Mouse (Mus musculus) MEL (cell line): ENCODE measurements at regions not wholly inside any gene's neighbourhood (a gene's known extent, or its start where the extent isn't known, plus 50 kb on each side); places are given as distances from the start of the nearest gene placed in this dataset.

ENCODE experiments used
- DNase-seq: peaks from one replicate; pipeline ENCODE4 v3.0.0; 2011; ENCODE audit warnings: low read depth, low spot score
- H3K27ac ChIP-seq: 2 replicates; pipeline ENCODE4 v1.5.1; 2012; ENCODE audit warnings: low read depth, mild to moderate bottlenecking, control low read depth, low read length, moderate library complexity; ENCODE audit not compliant: control insufficient read depth
- H3K27me3 ChIP-seq, 2 experiments: fragments of 150-350 bp in 1 of 2; sonication (generic) in 1 of 2; 2 replicates each; pipeline ENCODE4 v1.6.1; 2012; ENCODE audit warnings: low read length in 2 of 2, mild to moderate bottlenecking in 2 of 2, improper control_type of control experiment in 1 of 2, moderate library complexity in 1 of 2; ENCODE audit not compliant: insufficient read depth in 2 of 2, control insufficient read depth in 1 of 2
- H3K36me3 ChIP-seq, 2 experiments: 2 replicates each; pipeline ENCODE4 v1.6.1; 2012 to 2014; ENCODE audit warnings: low read length in 2 of 2, improper control_type of control experiment in 1 of 2, inconsistent platforms in 1 of 2, mild to moderate bottlenecking in 1 of 2; ENCODE audit not compliant: insufficient read depth in 2 of 2, control insufficient read depth in 1 of 2
- H3K4me1 ChIP-seq, 2 experiments: fragments of 150-350 bp in 1 of 2; sonication (generic) in 1 of 2; 2 replicates each; pipeline ENCODE4 v1.6.1; 2012; ENCODE audit warnings: low read length in 2 of 2, improper control_type of control experiment in 1 of 2, mild to moderate bottlenecking in 1 of 2; ENCODE audit not compliant: insufficient read depth in 2 of 2, control insufficient read depth in 1 of 2
- H3K4me3 ChIP-seq, 2 experiments: fragments of 150-350 bp in 1 of 2; sonication (generic) in 1 of 2; 2 replicates each; pipeline ENCODE4 v1.5.1; 2012; ENCODE audit warnings: low read depth in 2 of 2, low read length in 2 of 2, mild to moderate bottlenecking in 2 of 2, moderate library complexity in 2 of 2, control low read depth in 1 of 2, improper control_type of control experiment in 1 of 2; ENCODE audit not compliant: control insufficient read depth in 1 of 2, insufficient read depth in 1 of 2
- H3K79me2 ChIP-seq: 2 replicates; pipeline ENCODE4 v1.6.1; 2012; ENCODE audit warnings: mild to moderate bottlenecking, low read length, moderate library complexity; ENCODE audit not compliant: control insufficient read depth, poor library complexity, insufficient read depth
- H3K9ac ChIP-seq: 2 replicates; pipeline ENCODE4 v1.6.1; 2012; ENCODE audit warnings: low read depth, mild to moderate bottlenecking, control low read depth, low read length, moderate library complexity; ENCODE audit not compliant: control insufficient read depth, poor library complexity, severe bottlenecking
- H3K9me3 ChIP-seq: fragments of 150-350 bp; sonication (generic); replicated peaks from 2 replicates; pipeline ENCODE4 v1.6.1; 2012; ENCODE audit warnings: mild to moderate bottlenecking, low read length, improper control_type of control experiment, moderate library complexity; ENCODE audit not compliant: insufficient read depth
- BHLHE40 ChIP-seq: IDR thresholded peaks from 2 replicates; pipeline ENCODE4 v1.6.1; 2012; ENCODE audit warnings: low read depth, mild to moderate bottlenecking, inconsistent platforms, low read length, improper control_type of control experiment, borderline replicate concordance
- CHD2 ChIP-seq: IDR thresholded peaks from 2 replicates; pipeline ENCODE4 v1.6.1; 2011; ENCODE audit warnings: low read length, improper control_type of control experiment
- CTCF ChIP-seq, 3 experiments: IDR thresholded peaks in 2 of 3; conservative IDR thresholded peaks in 1 of 3; 2 replicates each; pipeline ENCODE4 v1.5.1; 2011 to 2012; ENCODE audit warnings: low read length in 3 of 3, low read depth in 2 of 3, mild to moderate bottlenecking in 2 of 3, improper control_type of control experiment in 1 of 3, inconsistent platforms in 1 of 3, mixed read lengths in 1 of 3, moderate library complexity in 1 of 3; ENCODE audit not compliant: control insufficient read depth in 1 of 3, insufficient read depth in 1 of 3, poor library complexity in 1 of 3, severe bottlenecking in 1 of 3
- ELF1 ChIP-seq: IDR thresholded peaks from 2 replicates; pipeline ENCODE4 v1.6.1; 2014; ENCODE audit warnings: low read depth, mild to moderate bottlenecking, inconsistent platforms, low read length, improper control_type of control experiment, moderate library complexity
- EP300 ChIP-seq, 2 experiments: IDR thresholded peaks; 2 replicates each; pipeline ENCODE4 v1.6.1; 2011; ENCODE audit warnings: improper control_type of control experiment in 2 of 2, low read length in 2 of 2, low read depth in 1 of 2, mild to moderate bottlenecking in 1 of 2
- ETS1 ChIP-seq: IDR thresholded peaks from 2 replicates; pipeline ENCODE4 v1.6.1; 2012; ENCODE audit warnings: low read depth, mild to moderate bottlenecking, inconsistent platforms, low read length, improper control_type of control experiment, moderate library complexity
- GABPA ChIP-seq: IDR thresholded peaks from 2 replicates; pipeline ENCODE4 v1.6.1; 2012; ENCODE audit warnings: low read depth, mild to moderate bottlenecking, inconsistent platforms, low read length, improper control_type of control experiment, moderate library complexity
- GATA1 ChIP-seq: IDR thresholded peaks from 2 replicates; pipeline ENCODE4 v1.6.1; 2011; ENCODE audit warnings: low read depth, low read length, improper control_type of control experiment
- KAT2A ChIP-seq: conservative IDR thresholded peaks from 2 replicates; pipeline ENCODE4 v1.6.1; 2012; ENCODE audit warnings: low read depth, low read length, improper control_type of control experiment, inconsistent platforms
- MAX ChIP-seq: IDR thresholded peaks from 2 replicates; pipeline ENCODE4 v1.6.1; 2011; ENCODE audit warnings: low read length, improper control_type of control experiment
- MEF2A ChIP-seq: IDR thresholded peaks from 2 replicates; pipeline ENCODE4 v1.6.1; 2014; ENCODE audit warnings: low read depth, mild to moderate bottlenecking, inconsistent platforms, low read length, improper control_type of control experiment; ENCODE audit not compliant: poor library complexity, insufficient replicate concordance, severe bottlenecking; ENCODE audit errors: extremely low read depth
- MYB ChIP-seq: IDR thresholded peaks from 2 replicates; pipeline ENCODE4 v1.6.1; 2011; ENCODE audit warnings: mild to moderate bottlenecking, low read depth, low read length, improper control_type of control experiment
- POLR2AphosphoS5 ChIP-seq: IDR thresholded peaks from 2 replicates; pipeline ENCODE4 v1.6.1; 2012; ENCODE audit warnings: low read depth, borderline replicate concordance, mild to moderate bottlenecking, inconsistent platforms, low read length, moderate library complexity, mixed read lengths
- RCOR1 ChIP-seq: IDR thresholded peaks from 2 replicates; pipeline ENCODE4 v1.6.1; 2012; ENCODE audit warnings: low read depth, mild to moderate bottlenecking, inconsistent platforms, low read length, improper control_type of control experiment
- SMC3 ChIP-seq: IDR thresholded peaks from 2 replicates; pipeline ENCODE4 v1.6.1; 2011; ENCODE audit warnings: low read depth, low read length, improper control_type of control experiment
- TAL1 ChIP-seq: IDR thresholded peaks from 2 replicates; pipeline ENCODE4 v1.6.1; 2012; ENCODE audit warnings: mild to moderate bottlenecking, inconsistent platforms, low read length, moderate library complexity, mixed read lengths
- TBP ChIP-seq: IDR thresholded peaks from 2 replicates; pipeline ENCODE4 v1.8.0; 2011; ENCODE audit warnings: low read depth, low read length, improper control_type of control experiment
- TCF12 ChIP-seq: IDR thresholded peaks from 2 replicates; pipeline ENCODE4 v1.6.1; 2014; ENCODE audit warnings: low read depth, mild to moderate bottlenecking, inconsistent platforms, low read length, improper control_type of control experiment, moderate library complexity
- USF2 ChIP-seq, 2 experiments: IDR thresholded peaks; 2 replicates each; pipeline ENCODE4 v1.6.1; 2011 to 2012; ENCODE audit warnings: improper control_type of control experiment in 2 of 2, low read length in 2 of 2, borderline replicate concordance in 1 of 2, inconsistent platforms in 1 of 2, low read depth in 1 of 2, mild to moderate bottlenecking in 1 of 2; ENCODE audit not compliant: insufficient read depth in 1 of 2
- ZC3H11A ChIP-seq: IDR thresholded peaks from 2 replicates; pipeline ENCODE4 v1.6.1; 2012; ENCODE audit warnings: low read depth, mild to moderate bottlenecking, inconsistent platforms, low read length, improper control_type of control experiment
- ZKSCAN1 ChIP-seq: IDR thresholded peaks from 2 replicates; pipeline ENCODE4 v1.6.1; 2012; ENCODE audit warnings: low read depth, mild to moderate bottlenecking, inconsistent platforms, low read length, improper control_type of control experiment, moderate library complexity

GRCm38 (mm10) chr13:70340437-70340836, 297.0 kb downstream of the Ice1 start:
- Histone ChIP-seq H3K27me3 (no peaks in the 10 kb centered on the region; a peak in 1 of 4 replicates), H3K9me3 (no peaks in the 10 kb centered on the region), H3K9ac (no peak overlapping the region), H3K27ac (no peak overlapping the region), H3K79me2 (no peaks in the 10 kb centered on the region), H3K36me3 (no peaks in the 10 kb centered on the region), H3K4me1 (no peaks in the 10 kb centered on the region), H3K4me3 (no peak overlapping the region)
- no peak for DNase-seq
- TF ChIP-seq CHD2 (no peak), ELF1 (no peak), SMC3 (no peak), GATA1 (no peak), KAT2A (no peak), BHLHE40 (no peak), GABPA (no peak)

GRCm38 (mm10) chr13:70343191-70343734, 294.2 kb downstream of the Ice1 start:
- no peak overlapping the region for H3K9ac ChIP-seq
- no peaks in the 10 kb centered on the region for H3K9me3 ChIP-seq
- H3K4me3 ChIP-seq: no peak overlapping the region
- no peak for DNase-seq
- no peak overlapping the region for H3K27ac ChIP-seq
- no peaks in the 10 kb centered on the region; a peak in 1 of 4 replicates for H3K27me3 ChIP-seq
- no peaks in the 10 kb centered on the region for H3K79me2 ChIP-seq
- H3K4me1 ChIP-seq: no peaks in the 10 kb centered on the region
- TF ChIP-seq TCF12 (no peak), MYB (no peak), KAT2A (no peak), ZC3H11A (no peak), ETS1 (no peak), TAL1 (no peak)
- H3K36me3 ChIP-seq: no peaks in the 10 kb centered on the region

GRCm38 (mm10) chr13:70343911-70344310, 293.5 kb downstream of the Ice1 start:
- no peaks in the 10 kb centered on the region for H3K36me3 ChIP-seq
- TF ChIP-seq USF2 (IDR thresholded peaks at IDR 0.05; ENCODE audit: borderline replicate concordance in 1 of 2, insufficient read depth in 1 of 2, low read depth in 1 of 2, low read length in 2 of 2) (no peak), GATA1 (no peak), KAT2A (no peak), TAL1 (no peak), MEF2A (no peak), CTCF (IDR thresholded peaks at IDR 0.05 in 2 of 3, conservative IDR thresholded peaks at IDR 0.05 in 1 of 3; ENCODE audit: control insufficient read depth in 1 of 3, insufficient read depth in 1 of 3, low read depth in 2 of 3, low read length in 3 of 3, poor library complexity in 1 of 3, severe bottlenecking in 1 of 3) (no peak), TCF12 (no peak), ZKSCAN1 (no peak), POLR2AphosphoS5 (no peak), CHD2 (no peak), TBP (no peak), MYB (no peak), EP300 (IDR thresholded peaks at IDR 0.05; ENCODE audit: low read depth in 1 of 2, low read length in 2 of 2) (no peak), RCOR1 (no peak), MAX (no peak)
- TF ChIP-seq, all 39 proteins: peak for 0
- Histone ChIP-seq H3K9ac (no peak overlapping the region), H3K9me3 (no peaks in the 10 kb centered on the region), H3K79me2 (no peaks in the 10 kb centered on the region), H3K4me1 (no peaks in the 10 kb centered on the region), H3K27me3 (no peaks in the 10 kb centered on the region; a peak in 1 of 4 replicates), H3K27ac (no peak overlapping the region), H3K4me3 (no peak overlapping the region)
- DNase-seq: no peak
